19 mouse cellular contexts compared by ENCODE assay signal in genomic region chr1:158202932-158203331, GRCm38 (mm10).
"Had no signal": no experiment of that assay in that cellular context is flagged by ENCODE, and none has a peak within 500 bp of the region (broad histone marks: within the 10 kb centered on the region; RNA-seq: fewer than 3 reads in every experiment).

No protein-coding gene starts in this region.

- H3K9ac ChIP-seq: liver, embryonic 13.5 days; neural tube, embryonic 13.5 days had no signal

- DNase-seq: kidney, adult 2 months; kidney, postnatal 25 days; layer of hippocampus, postnatal 36 days; liver, embryonic 13.5 days; lung, adult 2 months; lung, postnatal 14 days; lung, postnatal 4 days; midbrain, embryonic 14.5 days; right cerebral cortex, adult 18-20 months; right cerebral cortex, postnatal 14 days; right cerebral cortex, postnatal 4 days; thymus, adult 2 months; thymus, postnatal 14 days; thymus, postnatal 4 days had no signal

- H3K9me3 ChIP-seq: neural tube, embryonic 13.5 days had no signal

- H3K27ac ChIP-seq: kidney, postnatal 0 days; left cerebral cortex, adult 2 months; liver, embryonic 13.5 days; neural tube, embryonic 13.5 days; stomach, postnatal 0 days had no signal

- H3K4me1 ChIP-seq: liver, embryonic 13.5 days; neural tube, embryonic 13.5 days had no signal

- H3K4me2 ChIP-seq: liver, embryonic 13.5 days; midbrain, embryonic 11.5 days; neural tube, embryonic 13.5 days had no signal

- H3K27me3 ChIP-seq: liver, embryonic 13.5 days; neural tube, embryonic 13.5 days had no signal

- H3K36me3 ChIP-seq: liver, embryonic 13.5 days; neural tube, embryonic 13.5 days had no signal

- H3K4me3 ChIP-seq: left cerebral cortex, adult 2 months; liver, embryonic 13.5 days; neural tube, embryonic 13.5 days had no signal
